Mouse (Mus musculus) spleen, embryonic (tissue): ENCODE results near the gene Ndufv3.
"Not testable (repeated sequence)": the region's sequence is repeated elsewhere in the genome, so short reads cannot be mapped to it uniquely, and the experiment has no call there.

ENCODE experiments used
- CTCF ChIA-PET: fragments of 350-600 bp; sonication (Branson Sonifier 250); formaldehyde crosslinking; loops from one replicate; lab custom pipeline; 2022; lab: Charles Lee

Ndufv3 gene

GRCm38 (mm10) chr17:31511792-31512495 lies 8.0 kb upstream of the Ndufv3 start:
- CTCF ChIA-PET, result interaction anchor here (0.7 kb wide), 1 partner anchor 291 kb away, joined by 3 read pairs; no protein-coding TSS in a partner anchor

- CTCF ChIA-PET, result interaction anchor here (0.7 kb wide), 1 partner anchor 291 kb away, joined by 3 read pairs; no protein-coding TSS in a partner anchor
Measured at GRCm38 (mm10) chr17:31512593-31512992, 7.3 kb upstream of the Ndufv3 start.

GRCm38 (mm10) chr17:31514696-31515095 lies 5.2 kb upstream of the Ndufv3 start:
- CTCF ChIA-PET, result interaction anchor here (0.6 to 0.7 kb wide), 2 partner anchors 7 to 24 kb away, joined by 5 to 6 read pairs; no protein-coding TSS in a partner anchor

GRCm38 (mm10) chr17:31519344-31519945 lies 470 bp upstream of the Ndufv3 start:
- CTCF ChIA-PET, result interaction anchor here (0.6 to 0.7 kb wide), 2 partner anchors 12 to 696 kb away, joined by 5 to 11 read pairs; no protein-coding TSS in a partner anchor

- CTCF ChIA-PET, result no interaction called here
Measured at GRCm38 (mm10) chr17:31520895-31521294, 980 bp downstream of the Ndufv3 start.

- CTCF ChIA-PET, result interaction anchor here (0.7 kb wide), 3 partner anchors 8 to 210 kb away, joined by 3 to 6 read pairs (median 5); no protein-coding TSS in a partner anchor
Measured at GRCm38 (mm10) chr17:31521948-31522347, 2.0 kb downstream of the Ndufv3 start.

- CTCF ChIA-PET, result no interaction called here
Measured at GRCm38 (mm10) chr17:31525114-31525513, 5.2 kb downstream of the Ndufv3 start.

- CTCF ChIA-PET, result interaction anchor here (0.8 kb wide), 1 partner anchor 17 kb away, joined by 8 read pairs; no protein-coding TSS in a partner anchor
Measured at GRCm38 (mm10) chr17:31525816-31526215, 5.9 kb downstream of the Ndufv3 start.

- CTCF ChIA-PET, result no interaction called here
Measured at GRCm38 (mm10) chr17:31529314-31529713, 9.4 kb downstream of the Ndufv3 start.

- CTCF ChIA-PET, result interaction anchor here (0.6 to 0.7 kb wide), 2 partner anchors 12 to 581 kb away, joined by 3 to 11 read pairs; partner anchors contain the start of gene Wdr4
Measured at GRCm38 (mm10) chr17:31531441-31532158, 11.7 kb downstream of the Ndufv3 start.

- CTCF ChIA-PET, result not testable (repeated sequence)
Measured at GRCm38 (mm10) chr17:31532331-31532730, 12.4 kb downstream of the Ndufv3 start.

GRCm38 (mm10) chr17:31535358-31535757 lies 15.4 kb downstream of the Ndufv3 start:
- CTCF ChIA-PET, result interaction anchor here (0.5 kb wide), 1 partner anchor 1897 kb away, joined by 3 read pairs; no protein-coding TSS in a partner anchor

- CTCF ChIA-PET, result no interaction called here
Measured at GRCm38 (mm10) chr17:31535871-31536629, 16.1 kb downstream of the Ndufv3 start.

- CTCF ChIA-PET, result interaction anchor here (0.6 kb wide), 1 partner anchor 51 kb away, joined by 4 read pairs; no protein-coding TSS in a partner anchor
Measured at GRCm38 (mm10) chr17:31540101-31540500, 20.2 kb downstream of the Ndufv3 start.

- CTCF ChIA-PET, result interaction anchor here (0.6 kb wide), 1 partner anchor 52 kb away, joined by 4 read pairs; no protein-coding TSS in a partner anchor
Measured at GRCm38 (mm10) chr17:31540809-31541459, 21.0 kb downstream of the Ndufv3 start.

GRCm38 (mm10) chr17:31541460-31541831 lies 21.5 kb downstream of the Ndufv3 start:
- CTCF ChIA-PET, result no interaction called here

- CTCF ChIA-PET, result no interaction called here
Measured at GRCm38 (mm10) chr17:31543574-31543973, 23.7 kb downstream of the Ndufv3 start.

- CTCF ChIA-PET, result no interaction called here
Measured at GRCm38 (mm10) chr17:31546444-31547196, 26.7 kb downstream of the Ndufv3 start.

GRCm38 (mm10) chr17:31547974-31548373 lies 28.1 kb downstream of the Ndufv3 start:
- CTCF ChIA-PET, result no interaction called here

GRCm38 (mm10) chr17:31549389-31549788 lies 29.5 kb downstream of the Ndufv3 start:
- CTCF ChIA-PET, result no interaction called here
